Mouse (Mus musculus): ENCODE results near the gene Exoc2.

Gene Exoc2

DNA sequence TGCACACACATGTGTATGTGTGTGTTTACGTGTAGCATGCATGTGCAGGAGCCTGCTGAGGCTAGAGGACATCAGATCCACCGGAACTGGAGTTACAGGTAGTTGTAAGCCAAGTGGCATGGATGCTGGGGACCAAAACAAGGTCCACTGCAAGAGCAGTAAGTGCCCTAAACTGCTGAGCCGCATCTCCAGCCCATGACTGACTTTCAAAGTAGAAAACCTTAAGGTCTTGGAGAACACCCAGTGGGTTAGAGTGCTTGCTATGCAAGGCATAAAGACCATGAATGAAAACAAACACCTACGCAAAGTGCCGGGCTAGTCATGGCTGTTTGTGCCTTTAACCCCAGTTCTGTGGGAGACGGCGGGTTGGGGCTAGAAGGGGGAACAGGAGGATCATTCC, 147.4 kb downstream of the Exoc2 start:
- in situ Hi-C loops (cut with MboI; ENCODE audit: low sequenced_read_pairs), result no loop called here

DNA sequence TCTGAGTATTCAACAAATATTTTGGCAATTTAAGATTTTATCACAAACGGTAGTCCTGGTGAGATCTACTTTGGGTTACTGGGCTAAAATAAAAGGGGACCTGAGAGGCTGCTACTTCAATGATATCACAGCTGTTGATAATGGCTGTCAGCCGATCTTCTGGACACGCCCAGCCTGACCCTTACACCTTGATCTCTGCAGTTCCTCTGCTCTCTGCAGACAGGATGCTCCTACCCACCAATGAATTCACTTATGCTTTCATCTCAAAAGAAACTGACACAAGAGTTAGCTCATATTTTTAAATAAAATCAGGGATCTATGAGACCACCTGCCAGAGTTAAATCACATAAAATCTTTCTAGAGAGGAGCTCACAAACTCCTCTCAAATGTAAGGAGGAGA, 149.0 kb downstream of the Exoc2 start:
- in situ Hi-C loops (cut with MboI; ENCODE audit: low sequenced_read_pairs), result no loop called here

DNA sequence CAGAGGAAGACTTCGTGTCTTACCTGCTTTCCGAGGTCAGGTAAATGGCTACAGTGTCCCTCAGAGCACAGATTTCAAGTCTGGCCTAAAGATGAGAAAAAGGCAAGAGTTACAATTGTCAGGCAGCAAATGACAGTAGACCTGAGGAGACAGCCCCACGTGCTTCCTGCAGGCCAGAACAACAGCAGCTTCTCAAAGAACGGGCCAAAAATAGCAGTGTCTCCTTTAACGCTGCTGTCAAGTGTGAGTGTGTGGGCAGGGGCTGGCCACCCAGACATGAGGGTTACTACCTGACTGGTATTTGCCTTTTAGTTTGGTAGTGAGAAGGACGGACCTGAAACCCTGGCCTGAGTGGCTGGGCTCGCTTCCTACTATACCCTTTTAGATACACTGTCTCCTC, 153.3 kb downstream of the Exoc2 start:
- in situ Hi-C loops (cut with MboI; ENCODE audit: low sequenced_read_pairs), result no loop called here

GRCm38 (mm10) chr13:30819891-30820290, 154.0 kb downstream of the Exoc2 start:
- in situ Hi-C loops (cut with MboI; ENCODE audit: low sequenced_read_pairs), result no loop called here

GRCm38 (mm10) chr13:30817436-30817835, 156.5 kb downstream of the Exoc2 start:
- in situ Hi-C loops (cut with MboI; ENCODE audit: low sequenced_read_pairs), result no loop called here

DNA sequence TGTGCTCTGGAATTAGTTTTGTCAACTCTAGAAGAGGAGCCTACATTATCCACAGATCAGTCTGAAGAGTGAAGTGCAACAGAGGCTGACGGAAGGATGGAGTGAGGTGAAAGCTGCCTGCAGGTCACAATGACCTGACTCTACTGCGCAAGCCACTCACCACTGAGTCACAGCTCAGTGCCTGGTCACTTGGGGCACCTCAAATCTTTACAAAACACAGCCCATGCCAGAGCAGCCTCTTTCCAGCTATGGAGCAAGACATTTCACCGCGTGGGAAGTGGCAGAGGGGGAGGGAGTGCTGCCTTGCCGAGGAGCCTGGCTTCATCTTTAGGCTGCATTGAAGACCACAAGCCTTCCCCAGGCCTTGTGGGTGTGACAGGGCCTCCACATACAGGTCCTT, 159.6 kb downstream of the Exoc2 start:
- in situ Hi-C loops (cut with MboI; ENCODE audit: low sequenced_read_pairs), result no loop called here

GRCm38 (mm10) chr13:30813464-30813863, 160.4 kb downstream of the Exoc2 start:
- in situ Hi-C loops (cut with MboI; ENCODE audit: low sequenced_read_pairs), result no loop called here

DNA sequence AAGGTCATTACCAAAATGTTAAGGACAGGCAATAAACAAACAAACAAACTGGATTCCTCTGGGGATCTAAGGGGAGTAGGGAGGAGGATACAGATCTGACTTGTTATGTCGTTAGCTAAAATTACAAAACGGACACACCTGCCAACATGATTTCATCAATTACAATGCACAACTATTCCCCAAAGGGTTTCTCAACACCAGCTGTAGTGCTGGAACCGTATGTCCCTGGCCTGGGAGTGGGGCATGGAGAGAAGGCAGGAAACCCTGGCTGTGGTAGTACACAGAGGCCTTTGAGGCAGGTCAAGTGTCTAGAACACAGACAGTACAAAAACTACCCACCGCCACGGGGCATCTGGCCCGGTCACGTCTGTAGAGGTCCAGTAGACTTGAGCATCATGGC, 164.7 kb downstream of the Exoc2 start:
- in situ Hi-C loops (cut with MboI; ENCODE audit: low sequenced_read_pairs), result no loop called here

- in situ Hi-C loops (cut with MboI; ENCODE audit: low sequenced_read_pairs), result no loop called here
Observed at GRCm38 (mm10) chr13:30802336-30802955, 171.4 kb downstream of the Exoc2 start.

DNA sequence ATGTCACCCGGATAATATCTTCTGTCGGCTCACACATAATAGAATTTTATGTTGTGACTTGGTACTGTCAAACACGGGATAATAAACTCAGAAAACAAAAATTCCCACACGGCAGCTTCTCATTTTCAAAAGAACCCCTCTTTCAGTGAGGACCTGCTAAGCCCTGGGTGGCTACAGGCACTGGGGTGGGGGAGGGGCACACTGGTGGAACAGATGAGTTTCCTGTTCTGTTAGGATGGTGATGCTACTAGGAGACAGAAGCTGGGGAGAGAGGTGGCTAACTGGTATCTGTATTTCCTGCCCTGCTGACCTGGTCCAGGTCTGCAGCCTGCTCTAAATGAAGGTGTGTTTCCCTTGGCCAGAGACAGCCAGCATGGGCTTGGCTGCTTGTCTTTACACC, 172.0 kb downstream of the Exoc2 start:
- in situ Hi-C loops (cut with MboI; ENCODE audit: low sequenced_read_pairs), result no loop called here

DNA sequence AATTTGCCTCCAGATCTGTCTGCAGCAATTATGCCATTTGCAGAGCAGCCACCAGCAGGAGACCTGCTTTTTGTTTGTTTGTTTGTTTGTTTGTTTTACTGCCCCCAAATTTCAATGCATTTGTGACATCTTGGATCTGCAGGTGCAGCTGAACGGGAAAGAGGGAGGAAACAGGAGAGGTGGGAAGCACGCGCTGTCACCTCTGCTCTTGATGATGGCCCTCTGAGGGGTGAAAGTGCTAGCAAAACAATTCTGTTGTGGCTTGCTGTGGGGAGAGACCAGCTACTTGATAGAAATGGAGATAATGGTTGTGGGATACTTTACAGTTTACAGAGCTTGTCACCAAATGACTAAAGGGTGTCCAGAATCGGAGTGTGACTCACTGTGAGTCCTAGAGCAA, 177.9 kb downstream of the Exoc2 start:
- in situ Hi-C loops (cut with MboI; ENCODE audit: low sequenced_read_pairs), result no loop called here

GRCm38 (mm10) chr13:30793616-30794015, 180.3 kb downstream of the Exoc2 start:
- in situ Hi-C loops (cut with MboI; ENCODE audit: low sequenced_read_pairs), result no loop called here

- in situ Hi-C loops (cut with MboI; ENCODE audit: low sequenced_read_pairs), result no loop called here
Observed at GRCm38 (mm10) chr13:30793196-30793595, 180.7 kb downstream of the Exoc2 start.

DNA sequence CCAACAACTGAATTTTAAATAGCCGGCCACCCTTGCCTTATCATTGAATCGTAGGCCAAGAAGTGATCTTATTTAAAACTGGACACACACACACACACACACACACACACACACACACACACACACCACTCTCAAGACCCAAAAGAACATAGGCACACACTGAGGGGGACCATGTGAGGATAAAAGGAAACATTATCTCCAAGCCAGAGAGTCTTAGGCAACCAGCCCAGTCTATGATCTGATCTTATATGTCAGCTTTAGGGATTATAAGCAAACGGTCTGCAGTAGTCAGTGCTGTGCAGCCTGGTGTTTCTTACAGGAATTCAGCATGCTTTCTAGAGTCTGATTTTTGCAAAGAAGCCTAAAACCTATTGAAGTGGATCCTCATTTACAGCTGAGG, 181.2 kb downstream of the Exoc2 start:
- in situ Hi-C loops (cut with MboI; ENCODE audit: low sequenced_read_pairs), result no loop called here

- in situ Hi-C loops (cut with MboI; ENCODE audit: low sequenced_read_pairs), result no loop called here
Observed at GRCm38 (mm10) chr13:30792308-30792707, 181.6 kb downstream of the Exoc2 start.

GRCm38 (mm10) chr13:30790016-30790415, 183.9 kb downstream of the Exoc2 start:
- in situ Hi-C loops (cut with MboI; ENCODE audit: low sequenced_read_pairs), result no loop called here

GRCm38 (mm10) chr13:30788421-30788820, 185.5 kb downstream of the Exoc2 start:
- in situ Hi-C loops (cut with MboI; ENCODE audit: low sequenced_read_pairs), result no loop called here

DNA sequence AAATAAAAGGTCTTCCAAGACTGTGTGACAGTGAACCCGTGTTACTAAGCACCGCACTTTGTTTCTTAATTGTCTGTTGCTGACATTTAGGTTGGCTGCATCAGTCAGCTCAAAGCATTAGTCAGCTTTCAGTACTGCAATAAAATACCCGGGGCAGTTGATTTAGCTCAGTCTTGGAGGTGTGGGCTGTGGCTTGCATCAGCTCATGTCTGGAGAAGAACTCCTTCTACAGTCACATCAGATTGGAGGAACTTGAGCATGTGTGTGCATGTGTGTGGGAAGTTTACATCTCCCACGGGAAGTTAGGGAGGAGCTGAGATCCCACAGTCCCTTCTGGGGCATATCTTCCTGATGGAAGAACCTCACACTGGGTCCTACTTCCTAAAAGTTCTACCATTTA, 185.9 kb downstream of the Exoc2 start:
- in situ Hi-C loops (cut with MboI; ENCODE audit: low sequenced_read_pairs), result no loop called here

GRCm38 (mm10) chr13:30787556-30787955, 186.3 kb downstream of the Exoc2 start:
- in situ Hi-C loops (cut with MboI; ENCODE audit: low sequenced_read_pairs), result no loop called here

DNA sequence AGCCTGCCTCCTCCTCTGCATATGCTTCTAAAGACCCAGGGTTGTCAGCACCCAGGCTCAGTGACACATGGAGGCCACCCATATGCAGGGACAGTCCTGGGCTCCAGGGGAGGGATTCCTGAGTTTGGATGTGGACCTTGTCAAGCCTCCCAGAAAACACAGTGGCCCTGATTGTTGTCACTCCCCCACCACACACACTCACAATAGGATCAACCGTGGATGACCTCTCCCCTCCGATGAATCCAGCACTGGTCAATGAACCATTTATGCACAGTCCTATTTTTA, 186.9 kb downstream of the Exoc2 start:
- in situ Hi-C loops (cut with MboI; ENCODE audit: low sequenced_read_pairs), result no loop called here

DNA sequence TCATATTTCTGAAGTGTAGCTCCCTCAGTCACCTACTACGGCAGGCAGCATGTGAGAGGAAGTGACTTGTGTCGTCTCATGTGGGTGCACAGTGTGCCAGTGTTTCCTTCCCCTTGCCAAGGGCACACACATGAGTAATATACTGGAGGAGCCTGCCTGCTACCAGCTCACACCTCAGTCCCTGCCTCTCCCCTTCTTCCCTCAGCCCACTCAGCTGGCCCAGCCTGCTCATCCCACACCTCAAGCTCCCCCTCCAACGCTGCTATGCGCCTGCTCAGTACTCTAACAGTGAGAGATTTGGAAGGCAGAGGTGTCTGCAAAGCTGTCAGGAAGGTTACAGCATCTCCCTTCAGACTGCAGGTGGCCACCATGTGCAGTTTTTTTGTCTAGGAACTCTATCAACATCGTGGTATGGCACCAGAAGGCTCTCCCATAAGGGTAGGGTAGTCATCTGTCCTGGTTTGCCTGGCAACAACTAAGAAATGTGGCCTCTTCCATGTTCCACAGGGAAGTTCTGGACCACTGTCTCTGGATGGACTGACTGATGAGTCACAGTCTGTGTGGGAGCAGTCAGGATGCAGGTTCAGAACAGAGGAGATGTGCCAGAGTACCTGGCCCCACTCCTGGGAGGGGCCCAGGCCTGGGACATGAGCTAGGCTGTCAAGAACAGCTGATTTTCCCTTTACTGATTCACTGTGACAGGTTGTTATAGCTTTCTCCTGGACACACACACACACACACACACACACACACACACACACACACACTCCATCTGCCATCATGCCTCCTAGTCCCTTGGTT, 187.5 kb downstream of the Exoc2 start:
- in situ Hi-C loops (cut with MboI; ENCODE audit: low sequenced_read_pairs), result no loop called here

DNA sequence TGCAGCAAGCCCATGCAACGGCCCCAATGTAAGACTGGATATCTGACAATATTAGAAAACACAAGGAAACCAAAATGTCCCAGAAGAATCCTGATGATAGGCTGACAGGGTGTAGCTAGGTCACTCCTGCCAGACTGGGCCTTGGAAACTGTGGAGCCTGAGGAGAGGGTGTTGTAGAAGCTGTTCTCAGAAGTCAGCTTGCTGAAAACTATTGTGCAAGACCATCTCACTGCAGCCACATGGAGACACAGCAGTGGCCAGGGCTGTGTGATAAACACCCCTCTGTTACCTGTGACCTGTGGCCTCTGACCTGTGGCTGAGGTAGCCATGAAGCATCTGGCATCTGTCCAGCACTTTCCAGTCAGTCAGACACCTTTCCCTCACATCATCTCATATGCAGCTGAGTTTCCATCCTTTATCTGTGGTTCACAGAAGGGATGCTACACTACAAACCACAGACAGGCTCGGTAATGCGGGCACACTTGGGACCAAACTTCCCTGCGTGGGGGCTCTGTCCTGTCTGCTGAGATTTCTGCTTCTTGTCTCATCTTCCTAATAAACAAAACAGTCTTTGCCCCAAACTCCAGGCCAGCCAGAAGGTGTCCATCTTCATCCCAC, 188.4 kb downstream of the Exoc2 start:
- in situ Hi-C loops (cut with MboI; ENCODE audit: low sequenced_read_pairs), result no loop called here

Measured in CH12F3 (cell line).